Mouse (Mus musculus): ENCODE data around the gene Olfr70.
A peak's percentile ranks its signal among the peaks of the same experiment; 100 is the strongest.

The Olfr70 gene

DNA sequence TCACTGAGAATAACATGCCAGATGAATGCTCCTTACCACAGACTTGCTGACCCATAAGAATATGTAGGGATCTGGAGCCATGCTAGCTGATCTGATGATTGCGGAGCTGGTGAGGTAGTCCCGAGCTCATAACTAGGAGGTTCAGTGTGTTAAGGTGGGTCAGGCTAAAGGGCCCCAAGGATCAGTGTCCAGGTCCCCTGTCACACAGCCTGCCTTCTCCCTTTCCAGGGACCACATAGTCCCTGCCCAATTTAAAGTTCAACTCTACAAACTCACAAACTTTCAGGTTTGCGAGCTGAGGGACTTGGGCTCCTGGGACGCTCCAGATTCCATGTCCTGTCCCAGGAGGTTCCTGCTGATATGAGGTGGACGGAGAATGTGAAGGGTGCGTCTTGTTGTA is at the start of gene Olfr70:
Gene Olfr70 (minus strand): TSS at position 101 of the 400 bp plus-strand sequence.
- no peak for DNase-seq (ENCODE audit: inconsistent age in 2 of 2, low spot score in 1 of 2)

DNA sequence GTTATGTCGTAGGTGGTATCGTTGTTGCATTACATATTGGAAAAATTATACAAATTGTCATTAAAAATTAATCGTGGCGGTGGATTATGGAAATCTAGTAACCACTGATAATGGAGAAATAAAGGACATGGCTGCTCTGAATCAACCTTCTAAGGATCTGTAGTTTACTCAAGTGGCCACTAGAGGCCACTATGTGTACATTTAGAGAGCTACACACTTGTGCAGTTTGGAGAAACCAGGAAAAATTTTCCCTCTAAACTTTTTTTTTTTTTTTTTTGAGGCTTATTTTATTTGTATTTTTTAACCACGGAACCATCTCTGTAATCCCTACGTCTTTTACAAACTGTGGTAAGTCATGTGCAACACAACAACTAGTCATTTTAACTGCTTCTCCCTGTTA is 44.6 kb upstream of the Olfr70 start:
- DNase-seq (ENCODE audit: inconsistent age in 2 of 2, low spot score in 1 of 2): peak in 1 of 2 experiments; percentile 61

DNA sequence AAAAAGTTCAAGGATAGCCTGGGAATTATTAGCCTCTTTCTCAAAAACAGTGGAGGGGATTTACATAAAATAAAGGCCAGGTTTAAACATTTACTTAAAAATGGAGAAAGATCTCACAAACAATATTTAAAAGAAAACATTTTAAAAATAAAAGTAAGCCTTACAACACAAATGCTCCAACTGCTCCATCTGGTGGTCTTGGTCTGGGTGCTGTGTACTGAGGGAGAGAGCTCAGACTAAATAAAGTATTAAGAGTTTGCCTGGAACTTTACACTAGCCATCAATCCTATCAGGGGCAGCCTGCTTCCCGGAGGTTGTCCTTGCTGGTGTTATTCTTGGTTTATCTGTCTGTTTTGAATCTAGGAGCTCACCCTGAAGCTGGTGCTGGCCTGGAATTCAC is 42.5 kb upstream of the Olfr70 start:
- DNase-seq (ENCODE audit: inconsistent age in 2 of 2, low spot score in 1 of 2): no peak

DNA sequence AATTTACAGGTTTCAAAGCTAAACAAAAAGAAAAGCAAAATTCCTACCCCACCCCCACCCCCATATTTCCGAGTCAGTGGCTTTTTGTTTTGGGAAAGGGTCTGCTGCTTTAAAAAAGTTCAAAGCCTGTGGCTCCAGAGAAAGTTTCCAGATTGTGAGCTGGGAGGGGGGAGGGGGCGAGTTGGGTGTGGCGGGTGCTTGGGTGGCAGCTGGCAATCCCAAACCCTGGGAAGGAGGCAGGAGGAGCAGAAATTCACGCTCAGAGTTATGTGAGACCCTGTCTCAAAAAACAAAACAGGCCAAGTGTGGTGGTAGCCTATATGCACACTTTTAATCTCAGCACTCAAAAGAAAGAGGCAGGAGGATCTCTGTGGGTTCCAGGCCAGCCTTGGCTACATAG is 42.0 kb upstream of the Olfr70 start:
- DNase-seq (ENCODE audit: inconsistent age in 2 of 2, low spot score in 1 of 2): no peak

DNA sequence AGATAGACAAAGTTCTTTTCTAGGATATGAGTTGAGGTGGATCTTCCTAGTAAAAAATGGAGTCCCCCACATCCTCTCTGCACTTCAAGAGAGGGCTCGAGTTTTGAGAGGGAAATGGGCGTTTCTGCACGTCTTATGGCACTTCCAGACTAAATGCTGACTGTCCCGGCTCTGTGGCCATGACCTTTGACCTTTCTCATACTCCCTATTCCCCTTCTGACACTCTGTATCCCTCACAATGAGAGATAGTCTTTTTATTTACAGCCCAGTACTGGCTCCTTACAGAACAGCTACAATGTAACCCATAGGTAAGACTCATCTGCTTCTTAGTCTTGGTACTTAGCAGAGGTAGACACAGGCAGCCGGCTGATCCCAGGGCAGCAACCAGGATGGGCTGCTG is 40.9 kb upstream of the Olfr70 start:
- DNase-seq (ENCODE audit: inconsistent age in 2 of 2, low spot score in 1 of 2): no peak

DNA sequence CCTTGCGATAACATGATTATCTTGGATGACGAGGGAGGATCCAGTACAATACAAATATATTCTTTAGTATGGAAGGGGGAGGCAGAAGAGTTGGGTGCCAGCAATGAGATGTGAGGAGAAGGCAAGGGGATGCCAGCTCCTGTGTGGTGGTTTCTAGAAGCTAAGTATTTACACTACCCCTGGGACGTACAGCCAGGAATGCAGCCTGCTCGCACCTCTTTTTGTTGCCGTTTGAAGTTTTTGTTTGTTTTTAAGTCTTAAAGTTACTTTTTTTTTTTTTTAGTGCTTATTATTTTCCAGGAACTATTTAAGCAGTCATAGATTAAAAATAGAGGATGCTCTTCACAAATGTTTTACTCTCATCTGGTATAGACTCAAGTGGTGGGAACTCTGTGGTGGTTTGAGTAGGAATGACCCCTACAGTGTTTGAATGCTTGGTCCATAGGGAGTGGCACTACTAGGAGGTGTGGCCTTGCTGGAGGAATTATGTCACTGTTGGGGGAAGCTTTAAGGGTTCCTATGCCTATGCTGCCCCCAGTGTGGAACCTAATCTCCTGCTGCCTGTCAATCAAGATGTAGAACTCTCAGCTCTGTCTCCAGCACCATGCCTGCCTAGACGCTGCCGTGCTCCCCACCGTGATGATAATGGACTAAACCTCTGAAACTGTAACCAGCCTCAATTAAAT is 38.5 kb upstream of the Olfr70 start:
- no peak for DNase-seq (ENCODE audit: inconsistent age in 2 of 2, low spot score in 1 of 2)

DNA sequence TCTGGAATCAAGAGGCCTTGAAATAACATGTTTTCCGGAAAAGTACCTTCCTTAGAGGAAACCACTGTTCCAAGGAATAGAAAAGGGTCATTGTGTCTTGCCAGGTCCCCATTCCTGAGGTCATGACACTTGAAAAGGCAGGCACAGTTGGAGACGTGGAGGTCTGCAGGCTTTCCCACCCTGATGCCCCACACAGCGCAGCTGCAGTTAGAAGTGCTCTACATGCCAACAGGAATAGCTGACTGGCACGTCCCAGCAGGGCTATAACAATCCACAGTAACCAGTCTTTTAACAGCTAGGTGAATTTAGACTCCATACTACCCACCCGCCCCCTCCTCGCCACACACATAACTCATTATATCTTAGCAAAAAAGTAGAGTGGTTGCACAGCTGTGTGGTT is 36.5 kb upstream of the Olfr70 start:
- DNase-seq (ENCODE audit: inconsistent age in 2 of 2, low spot score in 1 of 2): no peak

DNA sequence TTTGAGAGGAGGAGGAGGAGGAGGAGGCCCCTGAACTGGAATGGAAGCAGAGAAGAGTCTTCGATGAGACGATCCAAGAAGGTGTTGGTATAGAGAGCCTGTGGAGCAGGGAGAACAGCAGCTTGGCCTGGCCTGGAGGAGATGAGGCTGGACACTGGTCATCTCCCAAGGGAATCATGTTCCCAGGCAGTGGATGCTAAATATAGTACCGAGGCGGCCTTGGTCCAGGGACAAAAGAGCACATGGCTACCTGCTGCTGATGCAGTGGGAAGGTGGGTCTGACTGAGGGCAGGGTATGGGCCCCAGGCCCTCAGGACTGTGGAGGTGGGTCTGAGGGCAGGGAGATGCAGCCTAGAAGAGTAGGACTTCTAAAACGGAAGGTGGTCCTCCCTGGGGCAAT is 32.6 kb upstream of the Olfr70 start:
- DNase-seq (ENCODE audit: inconsistent age in 2 of 2, low spot score in 1 of 2): peak; percentile 40 to 48

DNA sequence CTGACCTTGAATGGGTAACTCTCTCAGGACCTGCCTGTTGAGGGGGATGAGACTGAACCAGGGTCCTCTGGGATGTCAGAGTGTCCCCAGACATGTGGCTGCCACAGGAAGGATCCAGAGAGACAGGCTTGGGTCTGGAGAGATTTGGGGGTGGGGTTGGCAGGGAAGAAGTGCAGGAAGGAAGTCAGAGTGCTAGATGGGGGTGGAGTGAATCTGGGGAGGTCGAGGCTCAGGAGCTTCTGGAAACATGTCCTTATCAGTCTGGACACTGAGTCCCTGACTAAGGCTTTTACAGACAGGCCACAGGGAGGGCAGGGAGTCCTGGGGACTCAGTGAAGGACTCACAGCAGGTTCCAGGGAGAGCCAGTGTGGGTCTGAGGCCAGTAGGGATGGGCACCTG is 31.6 kb upstream of the Olfr70 start:
- DNase-seq (ENCODE audit: inconsistent age in 2 of 2, low spot score in 1 of 2): no peak

DNA sequence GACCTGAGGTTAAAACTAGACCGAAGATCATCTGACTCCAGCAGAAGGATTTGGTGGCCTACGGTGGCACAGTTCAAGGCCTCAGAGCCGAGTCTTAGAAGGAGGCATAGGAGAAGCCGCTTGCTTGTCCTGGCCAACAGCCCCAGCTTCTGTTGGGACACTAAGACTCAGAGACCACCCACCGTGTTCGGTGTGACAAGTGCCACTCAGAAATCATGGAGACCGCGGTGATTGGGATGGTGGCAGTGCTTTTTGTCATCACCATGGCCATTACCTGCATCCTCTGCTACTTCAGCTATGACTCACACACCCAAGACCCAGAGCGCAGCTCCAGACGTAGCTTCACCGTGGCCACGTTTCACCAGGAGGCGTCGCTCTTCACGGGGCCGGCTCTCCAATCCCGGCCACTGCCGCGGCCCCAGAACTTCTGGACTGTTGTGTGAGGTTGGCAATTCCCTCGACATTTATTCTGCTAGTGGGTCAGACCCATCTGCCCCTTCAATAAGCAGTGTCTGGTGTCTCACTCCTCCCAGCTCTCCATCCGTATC is 30.2 kb upstream of the Olfr70 start:
- DNase-seq (ENCODE audit: inconsistent age in 2 of 2, low spot score in 1 of 2): no peak

DNA sequence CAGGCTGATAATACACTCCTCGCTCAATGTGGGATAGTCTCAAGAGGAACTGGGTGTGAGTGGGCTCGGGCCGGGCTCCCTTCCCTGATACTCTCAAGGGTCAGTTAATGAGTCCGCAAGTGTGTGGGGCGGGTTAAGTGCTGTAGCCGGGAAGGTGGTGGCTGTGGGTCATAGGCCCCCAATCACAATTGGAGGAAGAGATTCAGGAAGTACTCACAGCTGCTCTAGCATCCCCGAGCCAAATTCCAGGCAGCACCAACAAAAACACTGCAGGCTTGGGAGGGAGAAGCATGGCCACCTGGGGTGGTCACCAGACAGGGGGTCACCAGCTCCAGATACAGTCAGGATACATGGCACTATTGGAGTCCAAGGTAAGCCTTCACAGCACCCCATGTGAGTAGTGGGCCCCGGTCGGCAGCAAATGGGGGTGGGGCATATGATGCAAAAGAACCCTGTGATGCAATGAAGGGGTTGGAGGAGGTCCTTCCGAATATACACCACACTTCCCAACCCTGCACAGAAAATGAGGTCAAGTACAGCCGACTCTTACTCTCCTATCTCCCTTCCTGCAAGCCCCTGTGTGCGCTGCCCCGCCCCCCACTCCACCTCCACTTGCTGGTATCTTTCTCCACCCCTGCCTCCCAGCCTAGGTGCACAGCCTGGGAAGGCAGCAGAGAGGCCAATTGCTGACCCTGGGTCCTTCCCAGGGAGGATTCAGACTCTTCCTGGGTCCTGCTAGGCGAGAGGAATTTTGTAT is 29.4 kb upstream of the Olfr70 start, which contains the start of gene Spaar:
Gene Spaar (plus strand): TSS at position 241 of the 757 bp plus-strand sequence.
- peak; percentile 54 to 75 for DNase-seq (ENCODE audit: inconsistent age in 2 of 2, low spot score in 1 of 2)

DNA sequence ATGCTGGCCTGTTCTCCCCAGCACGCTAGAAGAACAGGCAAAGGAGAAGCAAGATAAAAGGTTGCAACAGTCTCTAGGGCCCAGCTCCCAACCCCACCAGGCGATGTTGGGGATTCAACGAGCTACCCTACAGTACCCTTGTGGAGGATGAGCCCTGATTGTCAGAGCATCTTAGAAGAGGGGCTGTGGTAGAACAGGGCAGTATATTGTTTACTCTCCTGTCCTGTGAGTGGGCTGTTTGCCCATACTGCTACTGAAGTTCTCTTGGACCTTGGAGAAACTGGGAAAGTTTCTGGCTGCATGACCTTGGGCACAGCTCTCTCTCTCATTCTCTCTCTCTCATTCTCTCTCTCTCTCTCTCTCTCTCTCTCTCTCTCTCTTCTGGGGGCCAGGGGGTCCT is 28.5 kb upstream of the Olfr70 start:
- no peak for DNase-seq (ENCODE audit: inconsistent age in 2 of 2, low spot score in 1 of 2)

DNA sequence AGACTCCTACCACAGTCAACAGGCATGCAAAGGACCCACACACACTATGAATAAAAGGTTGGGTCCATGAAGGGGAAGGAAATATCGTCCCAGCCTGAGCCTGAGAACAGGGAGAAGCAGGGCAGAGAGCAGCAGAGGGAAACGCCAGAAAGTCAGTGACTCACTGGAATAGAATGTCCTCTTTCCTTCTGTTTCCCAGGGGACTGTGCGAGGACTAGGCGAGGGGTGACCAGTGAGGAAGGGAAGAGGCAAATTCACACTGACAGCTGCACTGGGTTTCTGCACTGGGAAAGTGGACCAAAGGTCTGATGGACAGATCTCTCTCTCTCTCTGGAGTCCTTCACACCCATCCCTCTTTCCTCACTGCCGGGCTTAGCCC is 28.0 kb upstream of the Olfr70 start:
- peak; percentile 86 to 90 for DNase-seq (ENCODE audit: inconsistent age in 2 of 2, low spot score in 1 of 2)

DNA sequence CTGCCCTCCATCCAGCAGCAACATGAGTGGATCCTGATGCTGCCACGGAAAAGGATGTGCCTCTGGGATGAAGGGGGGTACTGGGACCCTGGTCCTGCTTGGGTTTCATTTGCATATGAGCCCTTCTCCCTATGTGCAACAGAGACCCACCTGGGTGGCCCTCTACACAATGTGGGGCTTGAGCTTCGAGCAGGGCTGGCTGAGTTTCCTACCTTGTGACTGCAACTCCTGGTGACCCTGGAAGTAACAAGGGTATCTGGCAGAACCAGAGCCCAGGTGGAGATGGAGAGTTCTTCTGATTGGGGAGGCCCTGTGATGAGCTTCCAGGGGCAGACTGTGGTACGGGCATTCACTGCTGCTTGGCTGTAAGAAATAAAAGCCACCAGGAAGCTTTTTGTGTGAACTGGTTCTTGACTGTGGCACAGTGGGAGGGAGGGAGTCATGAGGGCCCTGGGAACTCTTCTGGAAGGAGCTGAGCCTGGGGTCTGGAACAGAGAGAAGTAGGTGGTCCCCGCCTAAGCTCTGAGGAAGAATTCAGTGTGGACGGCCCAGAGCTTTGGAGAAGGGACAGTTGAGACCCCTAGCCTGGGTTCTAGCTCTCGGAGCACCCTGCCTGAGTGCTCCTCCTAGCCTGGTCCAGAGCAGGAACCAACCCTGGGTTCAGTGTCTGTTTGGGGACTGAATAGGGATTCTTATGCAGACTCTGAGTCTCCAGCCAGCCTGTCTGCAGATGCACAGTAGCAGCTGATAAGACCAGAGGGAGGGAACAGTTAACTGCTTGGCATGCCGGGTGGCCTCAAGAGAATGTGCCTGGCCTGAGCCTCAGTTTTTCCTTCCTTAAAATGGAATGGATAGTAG is 27.3 kb upstream of the Olfr70 start:
- no peak for DNase-seq (ENCODE audit: inconsistent age in 2 of 2, low spot score in 1 of 2)

DNA sequence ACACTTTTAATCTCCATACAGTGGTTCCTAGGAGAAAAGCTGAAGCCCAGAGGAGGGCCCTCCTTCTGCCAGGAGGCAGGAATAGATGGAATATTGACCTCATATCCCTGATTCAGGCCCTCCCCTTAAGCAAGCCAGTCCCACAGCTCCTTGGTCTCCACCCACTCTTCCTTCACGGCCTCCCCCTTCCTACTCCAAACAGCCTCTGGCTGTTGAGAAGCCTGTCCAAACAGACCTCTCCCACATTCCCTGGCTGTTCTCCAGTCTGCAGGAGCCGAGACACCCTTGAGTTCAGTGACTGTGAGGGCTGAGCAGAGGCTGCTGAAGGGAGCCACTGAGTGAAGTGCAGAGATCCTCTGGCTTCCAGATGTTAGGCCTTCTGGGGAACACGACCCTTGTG is 26.4 kb upstream of the Olfr70 start, which contains the start of gene Hrct1:
Gene Hrct1 (plus strand): TSS at position 194 of the 400 bp plus-strand sequence.
- DNase-seq (ENCODE audit: inconsistent age in 2 of 2, low spot score in 1 of 2): peak; percentile 72 to 81

DNA sequence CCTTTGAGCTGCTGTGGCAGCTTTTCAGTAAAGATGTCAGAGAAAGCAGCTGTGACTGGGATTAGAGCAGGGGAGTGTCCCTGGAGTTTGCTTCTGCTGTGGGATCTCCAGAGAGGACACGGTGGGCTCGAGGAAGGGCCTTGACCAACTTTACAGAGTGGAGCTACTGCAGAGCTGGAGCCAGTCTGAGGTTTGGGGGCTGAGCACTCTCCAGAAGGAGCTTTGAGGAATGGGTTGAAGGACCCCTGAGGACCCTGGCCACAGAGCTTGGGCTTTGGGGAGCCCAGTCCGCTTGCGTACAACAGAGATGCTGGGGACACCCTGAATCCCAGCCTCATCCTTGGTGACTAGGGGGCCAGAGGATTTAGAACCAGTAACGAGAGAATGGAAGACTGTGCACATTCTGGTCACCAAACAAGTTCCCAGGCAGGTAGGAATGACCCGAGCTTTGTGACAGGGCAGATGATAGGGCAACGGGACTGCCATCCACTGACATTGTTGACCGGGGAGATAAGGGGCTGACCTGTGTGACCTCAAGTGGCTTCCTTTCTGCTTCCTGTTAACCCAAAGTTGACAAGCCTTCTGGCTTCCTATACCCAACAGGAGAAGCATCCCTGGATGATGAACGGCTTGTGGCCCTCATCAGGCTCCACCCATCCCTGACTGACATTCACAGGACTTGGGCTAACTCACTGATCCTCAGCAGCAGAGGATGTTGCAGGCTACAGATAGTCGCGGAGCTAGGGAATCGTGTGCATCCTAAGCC is 25.8 kb upstream of the Olfr70 start:
- peak in 1 of 2 experiments; percentile 35 for DNase-seq (ENCODE audit: inconsistent age in 2 of 2, low spot score in 1 of 2)

DNA sequence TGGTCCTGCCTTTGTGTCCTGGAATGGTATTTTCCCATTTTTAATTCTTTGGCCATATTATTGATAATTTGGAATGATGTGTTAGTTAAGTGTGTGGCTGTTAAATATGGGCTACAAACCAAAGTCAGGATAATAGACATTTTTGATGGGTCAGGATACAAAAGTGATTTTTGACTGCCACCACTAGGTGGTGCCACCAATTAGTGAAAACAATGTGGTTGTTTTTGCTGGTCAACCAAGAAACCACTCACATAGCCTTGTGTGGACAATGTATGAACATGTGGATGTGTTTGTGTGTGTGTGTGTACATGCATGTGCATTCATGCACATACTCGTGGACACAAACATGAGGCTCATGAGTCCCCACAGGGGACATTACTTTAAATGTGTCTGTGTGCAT is 24.2 kb upstream of the Olfr70 start:
- peak in 1 of 2 experiments; percentile 81 for DNase-seq (ENCODE audit: inconsistent age in 2 of 2, low spot score in 1 of 2)

DNA sequence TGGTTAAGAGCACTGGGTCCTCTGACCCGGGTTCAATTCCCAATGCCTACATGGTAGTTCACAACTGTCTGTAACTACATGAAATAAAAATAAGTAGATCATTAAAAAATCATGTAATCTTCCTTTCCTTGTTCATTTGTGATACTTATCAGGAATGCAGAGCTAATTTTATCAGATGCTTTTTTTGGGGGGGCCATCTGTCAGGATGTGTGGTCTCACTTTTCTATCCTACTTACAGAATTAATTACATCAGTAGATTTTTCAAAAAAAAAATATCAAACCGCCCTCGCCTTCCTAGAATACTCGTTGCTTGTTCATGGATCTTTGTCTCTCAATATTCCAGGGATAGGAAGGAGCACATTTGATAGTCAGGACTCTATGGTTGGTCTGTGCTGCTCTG is 21.6 kb upstream of the Olfr70 start:
- no peak for DNase-seq (ENCODE audit: inconsistent age in 2 of 2, low spot score in 1 of 2)

DNA sequence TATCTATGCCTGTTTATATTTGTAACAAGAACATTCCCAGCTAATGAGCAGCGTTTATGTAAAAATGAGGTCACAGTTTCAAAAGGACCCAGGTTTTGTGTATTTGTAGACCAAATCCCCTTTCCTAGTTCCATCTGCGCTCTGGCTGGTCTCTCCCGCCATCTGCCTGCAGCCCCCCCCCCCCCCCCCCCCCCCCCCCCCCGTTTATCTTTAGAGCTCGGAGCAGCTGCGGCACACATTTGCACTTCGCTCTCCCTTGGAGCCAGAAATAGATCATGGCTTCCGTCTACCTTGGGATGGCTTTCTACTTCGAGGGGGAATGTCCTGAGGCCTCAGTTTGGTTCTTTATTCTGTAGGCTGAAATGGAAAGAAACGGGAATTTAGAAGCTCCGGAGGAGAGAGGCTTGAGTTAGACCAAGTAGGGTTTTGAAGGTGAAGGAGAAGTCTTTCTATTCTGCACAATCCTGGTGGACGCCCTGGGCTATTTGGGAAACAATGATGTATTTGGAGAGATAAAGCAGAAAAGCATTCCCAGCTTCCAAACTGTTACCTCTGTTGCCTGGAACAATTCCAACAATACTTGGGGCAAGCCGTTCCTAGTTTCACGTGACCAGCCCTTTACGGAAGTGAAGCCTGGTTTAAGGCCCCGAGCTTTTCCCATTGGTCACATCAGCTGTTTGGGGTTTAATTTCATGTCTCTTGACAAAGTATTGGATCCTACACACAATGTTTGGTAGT is 20.1 kb upstream of the Olfr70 start:
- no peak for DNase-seq (ENCODE audit: inconsistent age in 2 of 2, low spot score in 1 of 2)

Measured in adrenal gland, adult (tissue).